Mouse (Mus musculus): Measurements from ENCODE around the gene Sh3bgrl2.

- TF ChIP-seq CTCF (conservative IDR thresholded peaks at IDR 0.05; ENCODE audit: insufficient read depth, insufficient read length, low read depth, low read length) (no peak), POLR2A (IDR thresholded peaks at IDR 0.05; ENCODE audit: low read depth, low read length) (no peak)
Measured at GRCm38 (mm10) chr9:83572326-83572725, 24.2 kb downstream of the Sh3bgrl2 start.
